Mouse (Mus musculus) bone marrow, adult 2 months (tissue): ENCODE results near the gene Kcng4.

ENCODE experiments used
- CTCF ChIP-seq: fragments of 200-500 bp; IDR thresholded peaks from 2 replicates; pipeline ENCODE4 v1.5.1; 2011; ENCODE audit warnings: low read length, control low read depth; ENCODE audit not compliant: control insufficient read depth, insufficient read depth
- POLR2A ChIP-seq: fragments of 200-500 bp; IDR thresholded peaks from 2 replicates; pipeline ENCODE4 v1.6.1; 2011; ENCODE audit warnings: low read depth, mild to moderate bottlenecking, control low read depth, low read length, borderline replicate concordance; ENCODE audit not compliant: control insufficient read depth

DNA sequence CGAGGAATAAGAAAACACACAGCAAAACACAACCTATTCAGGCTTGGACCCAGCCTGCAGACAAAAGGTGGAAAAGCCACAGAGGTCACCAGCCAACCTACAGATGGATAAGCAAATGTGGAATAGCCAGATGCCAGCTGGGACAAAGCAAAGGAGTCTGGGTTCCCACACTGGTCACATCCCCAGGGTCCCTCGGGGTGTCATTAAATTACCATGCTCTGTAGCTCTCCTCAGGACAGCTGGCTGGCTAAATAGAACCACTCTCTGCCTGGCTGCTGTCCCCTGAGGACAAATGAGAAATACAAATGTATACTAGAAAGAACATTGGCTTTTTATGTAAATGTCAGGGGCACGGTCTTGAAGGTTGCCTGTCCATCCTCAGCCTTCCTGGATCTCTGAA lies 4.6 kb downstream of the Kcng4 start:
- no peak for TF ChIP-seq POLR2A
- no peak for TF ChIP-seq CTCF
